Mouse (Mus musculus): ENCODE measurements around the gene Sell.

DNA sequence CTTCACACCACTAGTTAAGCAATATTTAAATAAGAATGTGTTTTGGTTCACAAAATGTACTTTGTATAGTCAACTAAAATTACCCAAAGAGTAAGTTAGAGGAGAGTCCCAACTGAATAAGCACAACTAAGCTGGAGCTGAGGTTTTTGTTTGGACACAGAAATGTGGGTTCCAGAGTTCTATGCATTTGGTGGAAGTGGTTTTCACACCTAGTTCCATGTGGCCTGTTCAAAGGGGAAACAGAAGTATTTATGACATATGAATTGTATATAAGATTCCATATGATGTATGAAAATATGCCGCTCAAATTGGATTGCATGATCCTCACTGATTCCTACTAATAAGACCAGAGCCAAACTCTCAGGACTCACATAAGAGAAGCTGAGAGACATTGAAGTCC, 13.6 kb downstream of the Sell start:
- no peak for TF ChIP-seq POLR2A (IDR thresholded peaks at IDR 0.05; ENCODE audit: borderline replicate concordance, low read depth, low read length)
- no peak for TF ChIP-seq CTCF (IDR thresholded peaks at IDR 0.05; ENCODE audit: low read depth, low read length)
